Mouse (Mus musculus): Measurements from ENCODE around the gene Vill.

The Vill gene

GRCm38 (mm10) chr9:119034676-119035665 is 17.6 kb upstream of the Vill start:
- DNase-seq: no peak

- peak; percentile 66 to 79 for DNase-seq
These were observed 16.7 kb upstream of the Vill start for GRCm38 (mm10) chr9:119035836-119036235.

- peak in 1 of 2 experiments; percentile 52 for DNase-seq
These were observed 15.4 kb upstream of the Vill start for GRCm38 (mm10) chr9:119037076-119037730.

DNA sequence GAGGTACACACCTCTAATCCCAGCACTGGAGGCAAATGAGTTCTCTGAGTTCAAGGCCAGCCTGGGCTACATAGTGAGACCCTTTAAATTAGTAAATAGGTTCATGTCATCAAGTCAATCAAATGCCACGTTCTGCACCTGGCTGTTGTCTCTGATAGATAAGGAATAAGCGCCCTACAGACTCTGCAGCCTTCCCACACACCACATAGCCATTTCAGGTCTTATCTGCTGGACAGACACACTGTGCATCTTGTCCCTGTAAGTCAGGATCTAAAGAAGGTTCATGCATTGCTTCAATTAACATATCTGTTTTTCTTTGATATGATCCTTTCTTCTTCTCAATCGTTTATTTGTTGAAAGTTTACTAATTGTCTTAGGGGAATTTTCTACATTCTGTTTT is 14.0 kb upstream of the Vill start:
- DNase-seq: no peak

DNA sequence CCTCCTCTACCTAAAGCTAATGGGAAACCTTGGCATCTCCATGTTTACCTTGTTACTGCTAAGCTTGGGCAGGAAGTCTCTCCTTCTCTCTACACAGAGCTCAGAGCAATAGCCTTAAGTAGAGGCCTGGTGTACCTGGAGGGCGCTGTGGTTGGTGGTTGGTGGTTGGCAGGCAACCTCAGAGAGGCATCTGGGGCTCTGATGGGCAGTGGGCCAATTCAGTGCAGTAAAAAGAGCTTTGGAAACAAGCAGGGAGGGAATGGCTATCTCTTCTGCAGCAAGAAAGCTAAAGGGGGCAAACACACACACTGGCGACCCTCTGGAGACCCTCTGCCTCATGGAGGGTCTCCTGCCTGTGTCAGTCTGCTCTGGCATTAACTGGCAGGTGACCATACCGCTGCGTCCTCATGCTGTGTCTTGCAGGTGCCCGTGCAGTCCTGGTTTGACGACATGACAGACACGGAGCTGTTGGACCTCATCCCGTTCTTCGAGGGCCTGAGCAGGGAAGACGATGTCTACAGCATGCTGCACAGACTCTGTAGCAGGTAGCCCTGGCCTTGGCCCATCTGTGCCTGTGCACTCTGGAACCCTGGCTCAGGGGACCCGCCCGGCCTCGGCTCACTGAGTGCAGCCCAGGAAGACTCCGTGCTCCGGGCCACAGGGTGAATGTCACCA is 12.3 kb upstream of the Vill start:
- DNase-seq: no peak

GRCm38 (mm10) chr9:119048182-119048903 is 4.2 kb upstream of the Vill start:
- no peak for DNase-seq

DNA sequence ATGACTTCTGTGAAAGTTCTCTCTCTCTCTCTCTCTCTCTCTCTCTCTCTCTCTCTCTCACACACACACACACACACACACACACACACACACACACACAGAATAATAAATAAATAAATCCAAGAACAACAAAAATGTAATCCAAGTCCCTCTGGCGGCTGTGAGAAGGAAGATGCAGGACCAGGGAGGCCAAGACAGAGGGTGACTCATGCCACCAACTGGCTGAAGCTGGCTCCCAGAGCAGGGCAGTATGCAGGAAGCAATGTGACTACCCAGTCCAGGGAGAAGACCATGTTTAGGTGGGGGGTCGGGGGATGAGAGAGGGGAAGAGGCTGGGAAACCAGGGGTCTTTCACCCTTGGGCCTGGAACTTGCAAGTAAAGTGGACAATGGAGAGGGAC is 1.4 kb upstream of the Vill start:
- no peak for DNase-seq

- no peak for DNase-seq
These were observed 1.5 kb downstream of the Vill start for GRCm38 (mm10) chr9:119053964-119054576.

- DNase-seq: no peak
These were observed 2.8 kb downstream of the Vill start for GRCm38 (mm10) chr9:119055336-119055735.

GRCm38 (mm10) chr9:119058245-119058644 is 5.7 kb downstream of the Vill start:
- peak in 1 of 2 experiments; percentile 71 for DNase-seq

- DNase-seq: peak; percentile 30 to 71
These were observed 8.1 kb downstream of the Vill start for GRCm38 (mm10) chr9:119060701-119061100.

DNA sequence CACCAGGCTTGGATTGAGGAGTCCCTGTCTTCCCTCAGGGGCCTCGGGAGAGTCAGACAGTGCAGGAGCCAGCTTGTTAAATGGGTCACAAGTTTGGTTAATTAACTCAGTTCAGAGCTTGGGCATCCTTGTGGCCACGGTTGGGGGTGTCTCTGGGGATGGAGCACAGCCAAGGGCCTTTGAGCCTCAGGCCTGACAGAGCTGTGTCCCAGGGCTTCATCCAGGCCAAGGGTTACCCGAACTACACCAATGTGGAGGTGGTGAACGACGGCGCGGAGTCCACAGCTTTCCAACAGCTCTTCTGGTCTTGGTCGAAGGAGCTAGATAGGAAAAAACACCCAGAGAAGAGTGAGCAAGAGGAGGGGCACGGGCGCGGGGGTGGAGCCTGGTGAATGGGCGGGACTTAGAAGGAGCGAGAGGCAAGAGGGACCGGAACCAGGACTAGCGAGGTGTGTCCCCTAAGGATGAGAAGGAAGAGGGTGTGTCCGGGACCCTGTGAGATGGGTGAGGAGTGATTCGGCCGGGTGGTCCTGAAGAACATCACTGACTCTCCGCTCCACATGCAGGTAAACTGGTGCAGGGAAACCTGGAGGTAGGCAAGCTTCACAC is 10.6 kb downstream of the Vill start:
- peak; percentile 80 to 94 for DNase-seq

DNA sequence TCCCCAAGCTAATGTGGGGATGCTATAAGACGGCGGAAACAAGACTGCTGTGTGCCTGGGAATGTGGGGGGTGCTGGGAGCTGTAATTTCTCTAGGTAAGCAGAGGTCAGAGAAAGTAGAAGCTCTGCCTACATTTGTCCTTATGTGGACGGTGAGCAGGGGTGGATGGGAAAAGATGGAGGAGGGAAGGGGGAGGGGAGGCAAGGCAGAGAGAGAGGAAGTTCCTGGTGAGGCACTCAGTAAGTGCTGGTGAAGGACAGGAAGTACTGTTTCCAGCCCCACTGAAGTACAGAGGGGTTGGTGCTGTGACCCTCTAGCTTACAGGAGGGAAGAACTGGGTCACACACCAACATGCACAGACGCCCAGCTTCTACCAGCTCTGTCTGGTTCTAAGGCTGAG is 11.7 kb downstream of the Vill start:
- DNase-seq: no peak

DNA sequence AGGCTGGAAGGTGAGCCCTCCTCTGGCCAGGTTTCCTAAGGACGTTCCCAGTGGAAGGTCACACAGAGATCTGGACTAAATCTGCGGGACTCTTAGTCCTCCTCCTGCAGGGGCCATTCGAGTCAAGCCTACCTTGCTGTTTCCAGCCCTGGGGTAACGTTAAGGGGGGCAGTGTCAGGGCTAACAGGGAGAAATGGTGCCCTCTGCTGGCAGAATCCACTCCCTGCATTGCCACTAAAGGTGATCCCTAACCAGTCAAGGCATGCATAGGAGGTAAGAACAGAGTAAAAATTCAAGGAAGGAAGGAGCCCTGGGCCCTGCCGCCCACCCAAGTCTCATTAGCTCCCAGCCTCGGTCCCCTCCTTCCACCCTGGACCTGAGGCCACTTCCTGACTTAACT is 15.0 kb downstream of the Vill start:
- DNase-seq: peak; percentile 85 to 92

- no peak for DNase-seq
These were observed 15.7 kb downstream of the Vill start for GRCm38 (mm10) chr9:119068266-119068665.

DNA sequence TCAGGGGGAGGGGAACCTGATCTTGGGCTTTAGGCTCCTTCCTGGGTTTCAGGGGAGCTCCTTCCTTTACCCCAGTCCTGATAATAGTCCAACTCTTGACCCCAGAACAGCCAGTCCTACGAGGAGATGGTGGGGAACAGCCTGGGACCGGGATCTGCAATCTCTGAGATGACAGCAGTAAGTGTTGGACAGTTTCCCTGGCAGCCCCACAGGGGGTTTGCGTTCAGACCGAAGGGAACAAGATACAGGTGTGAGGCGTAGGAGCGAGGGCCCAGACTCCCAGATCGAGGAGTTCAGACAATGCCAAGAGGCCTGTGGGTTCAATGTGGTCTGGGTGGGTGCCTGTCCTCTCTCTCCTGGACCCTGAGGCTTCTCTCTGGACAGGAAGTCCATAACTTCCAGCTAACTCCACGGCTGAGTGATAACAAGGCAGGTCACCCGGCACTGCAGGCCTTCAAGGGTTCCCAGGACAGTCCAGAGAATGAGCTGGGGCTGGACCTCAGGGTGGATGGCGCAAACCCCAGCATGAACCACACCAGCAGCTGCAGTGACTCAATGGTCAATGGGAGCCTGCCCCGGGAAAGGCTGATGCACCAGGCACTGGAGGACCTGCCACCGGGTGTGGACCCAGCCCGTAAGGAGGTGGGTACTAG is 17.7 kb downstream of the Vill start:
- no peak for DNase-seq

GRCm38 (mm10) chr9:119071786-119072185 is 19.2 kb downstream of the Vill start:
- peak in 1 of 2 experiments; percentile 38 for DNase-seq

GRCm38 (mm10) chr9:119073184-119073895 is 20.8 kb downstream of the Vill start:
- DNase-seq: peak; percentile 65 to 69

GRCm38 (mm10) chr9:119075685-119076084 is 23.1 kb downstream of the Vill start:
- no peak for DNase-seq

- DNase-seq: peak in 1 of 2 experiments; percentile 34
These were observed 27.6 kb downstream of the Vill start for GRCm38 (mm10) chr9:119080040-119080675.

Data from kidney, postnatal 25 days (tissue).